Mouse (Mus musculus) forebrain, embryonic 10.5 days (tissue): Measurements from ENCODE around the gene Cyp2w1. TPM values are rescaled to one million over a fixed set of nuclear protein-coding genes. Genes with fewer than 3 reads are reported as not detected.

Experiments used
- DNase-seq: peaks from one replicate; pipeline ENCODE4 v3.0.0-alpha.2; 2017; ENCODE audit warnings: low spot score; ENCODE audit errors: extremely low spot score
- H3K27ac ChIP-seq: fragments of 300-500 bp; sonication (generic); 2 replicates; pipeline ENCODE4 v1.5.1; 2016; ENCODE audit warnings: mild to moderate bottlenecking
- H3K27me3 ChIP-seq: fragments of 300-500 bp; sonication (generic); 2 replicates; pipeline ENCODE4 v1.6.1; 2016; ENCODE audit warnings: mild to moderate bottlenecking; ENCODE audit not compliant: poor library complexity, severe bottlenecking
- H3K36me3 ChIP-seq: fragments of 300-500 bp; sonication (generic); replicated peaks from 2 replicates; pipeline ENCODE4 v1.6.1; 2016; ENCODE audit warnings: mild to moderate bottlenecking, moderate library complexity
- H3K4me1 ChIP-seq: fragments of 300-500 bp; sonication (generic); 2 replicates; pipeline ENCODE4 v1.6.1; 2016
- H3K4me3 ChIP-seq: fragments of 300-500 bp; sonication (generic); 2 replicates; pipeline ENCODE4 v1.5.1; 2016; ENCODE audit warnings: mild to moderate bottlenecking, moderate library complexity
- H3K9me3 ChIP-seq: fragments of 300-500 bp; sonication (generic); 2 replicates; pipeline ENCODE4 v1.6.1; 2016; ENCODE audit warnings: mild to moderate bottlenecking, moderate library complexity
- WGBS: fragments of 180-500 bp; shearing (Covaris S2); methylation state at CpG from one replicate; pipeline ENCODE4 v1.1.7; 2016; 5-methylcytosine and 5-hydroxymethylcytosine counted together
- polyA plus RNA-seq: library from polyadenylated mRNA; unstranded; fragments of >200 nt; fragmentation: Nextera tagmentation; extraction: Ambion mirVana; gene quantifications from 2 replicates; pipeline ENCODE4 v1.2.1, GENCODE M21; 2016

Cyp2w1 gene
- polyA plus RNA-seq, 1 experiment from 2014 or later, result not detected

DNA sequence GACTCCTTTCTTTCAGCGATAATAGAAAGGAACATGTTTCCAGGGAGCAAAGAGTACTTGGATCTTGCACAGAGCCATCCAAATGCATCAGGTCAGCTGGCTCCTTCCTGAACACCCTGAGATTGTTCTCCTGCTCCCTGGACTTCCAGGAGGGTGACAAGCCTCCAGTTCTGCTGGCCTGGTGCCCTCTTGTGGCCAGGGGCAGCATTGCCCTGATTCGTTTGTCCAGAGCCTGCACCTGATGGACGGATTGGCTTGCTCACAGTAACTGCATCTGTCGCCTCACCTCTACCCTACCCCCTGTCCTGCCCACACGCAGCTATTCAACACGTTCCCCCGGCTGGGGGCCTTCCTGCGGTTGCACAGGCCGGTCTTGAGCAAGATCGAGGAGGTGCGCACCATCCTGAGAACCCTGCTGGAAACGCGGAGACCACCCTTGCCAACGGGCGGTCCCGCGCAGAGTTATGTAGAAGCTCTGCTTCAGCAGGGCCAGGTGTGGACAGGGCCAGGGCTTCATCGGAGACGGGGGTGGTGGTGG is 2.9 kb downstream of the Cyp2w1 start:
- Histone ChIP-seq H3K9me3 (no peaks in the 10 kb centered on the region), H3K27me3 (peaks cover 22% of the 10 kb centered on the region), H3K4me1 (peaks cover 28% of the 10 kb centered on the region), H3K4me3 (no peak overlapping the region), H3K36me3 (peaks cover 14% of the 10 kb centered on the region), H3K27ac (no peak overlapping the region)
- 39% methylated on average over 19 of the region's 19 CpGs for WGBS
- DNase-seq, result peak; percentile 70

DNA sequence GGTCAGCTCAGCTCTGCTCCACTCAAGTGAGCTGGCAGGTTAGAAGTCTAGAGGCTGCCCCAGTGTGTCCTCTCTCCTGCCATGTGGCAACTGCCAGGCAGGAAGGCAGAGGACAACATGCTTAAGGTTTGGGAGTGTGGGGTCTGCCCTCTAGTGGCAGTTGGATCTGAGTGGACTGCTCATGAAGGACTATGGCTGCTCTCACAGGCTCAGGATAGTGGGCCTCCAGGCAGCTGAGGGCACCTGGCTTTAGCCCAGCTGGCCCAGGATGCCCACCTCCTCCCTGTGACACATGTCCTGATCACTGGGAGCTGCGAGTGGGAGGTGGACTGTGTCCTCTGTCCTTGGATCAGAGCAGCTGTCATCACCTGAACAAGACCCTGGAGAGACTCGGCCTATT is 6.2 kb downstream of the Cyp2w1 start:
- no peaks in the 10 kb centered on the region for H3K9me3 ChIP-seq
- WGBS, result 87% methylated on average over 2 of the region's 2 CpGs
- no peak for DNase-seq
- peaks cover 13% of the 10 kb centered on the region for H3K4me1 ChIP-seq
- H3K36me3 ChIP-seq, result peaks cover 36% of the 10 kb centered on the region
- no peaks in the 10 kb centered on the region for H3K27me3 ChIP-seq
- H3K27ac ChIP-seq, result no peak overlapping the region
- H3K4me3 ChIP-seq, result no peak overlapping the region

DNA sequence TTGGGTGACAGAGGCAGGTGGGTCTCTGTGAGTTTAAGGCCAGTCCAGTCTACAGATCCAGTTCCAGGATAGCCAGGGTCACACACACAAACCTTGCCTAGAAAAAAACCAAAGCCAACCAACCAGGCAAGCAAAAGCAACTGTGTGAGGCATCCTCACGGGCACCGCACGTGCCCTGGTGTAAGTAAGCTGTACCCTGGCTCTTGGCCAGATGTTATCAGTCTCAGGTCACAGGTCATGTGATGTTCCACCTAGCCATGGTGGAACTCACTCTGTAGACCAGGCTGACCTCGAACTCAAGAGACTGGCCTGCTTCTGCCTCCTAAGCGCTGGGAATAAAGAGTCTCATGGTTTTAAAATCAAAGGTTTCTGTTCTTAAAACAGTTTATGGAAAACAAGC is 6.8 kb downstream of the Cyp2w1 start:
- Histone ChIP-seq H3K36me3 (peaks cover 41% of the 10 kb centered on the region), H3K4me3 (no peak overlapping the region), H3K9me3 (no peaks in the 10 kb centered on the region), H3K27me3 (no peaks in the 10 kb centered on the region), H3K27ac (no peak overlapping the region), H3K4me1 (peaks cover 10% of the 10 kb centered on the region)
- no peak for DNase-seq
- 95% methylated on average over 5 of the region's 5 CpGs for WGBS

DNA sequence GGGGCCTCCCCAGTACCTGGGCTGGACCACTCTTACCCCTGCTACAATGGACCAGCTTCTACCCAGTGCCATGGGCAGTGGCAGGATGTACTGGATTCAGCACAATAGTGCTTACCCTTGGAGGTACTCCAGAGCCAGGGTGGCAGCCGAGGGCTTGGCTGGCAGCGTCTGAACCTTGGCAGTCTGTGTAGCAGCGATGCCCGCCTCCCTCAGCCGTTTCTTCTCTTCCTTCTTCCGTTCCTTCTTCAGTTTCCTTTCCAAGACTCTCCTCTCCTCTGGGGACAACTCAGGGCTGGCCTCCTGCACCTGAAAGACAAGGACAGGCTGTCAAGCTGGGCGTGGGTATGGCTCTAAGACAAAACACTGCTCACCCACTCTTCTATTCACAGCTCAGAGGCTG is 11.4 kb downstream of the Cyp2w1 start:
- no peaks in the 10 kb centered on the region for H3K27me3 ChIP-seq
- H3K4me1 ChIP-seq, result peaks cover 22% of the 10 kb centered on the region
- H3K9me3 ChIP-seq, result no peaks in the 10 kb centered on the region
- peaks cover 37% of the 10 kb centered on the region for H3K36me3 ChIP-seq
- H3K4me3 ChIP-seq, result no peak overlapping the region
- DNase-seq, result no peak
- 68% methylated on average over 7 of the region's 7 CpGs for WGBS
- no peak overlapping the region for H3K27ac ChIP-seq

DNA sequence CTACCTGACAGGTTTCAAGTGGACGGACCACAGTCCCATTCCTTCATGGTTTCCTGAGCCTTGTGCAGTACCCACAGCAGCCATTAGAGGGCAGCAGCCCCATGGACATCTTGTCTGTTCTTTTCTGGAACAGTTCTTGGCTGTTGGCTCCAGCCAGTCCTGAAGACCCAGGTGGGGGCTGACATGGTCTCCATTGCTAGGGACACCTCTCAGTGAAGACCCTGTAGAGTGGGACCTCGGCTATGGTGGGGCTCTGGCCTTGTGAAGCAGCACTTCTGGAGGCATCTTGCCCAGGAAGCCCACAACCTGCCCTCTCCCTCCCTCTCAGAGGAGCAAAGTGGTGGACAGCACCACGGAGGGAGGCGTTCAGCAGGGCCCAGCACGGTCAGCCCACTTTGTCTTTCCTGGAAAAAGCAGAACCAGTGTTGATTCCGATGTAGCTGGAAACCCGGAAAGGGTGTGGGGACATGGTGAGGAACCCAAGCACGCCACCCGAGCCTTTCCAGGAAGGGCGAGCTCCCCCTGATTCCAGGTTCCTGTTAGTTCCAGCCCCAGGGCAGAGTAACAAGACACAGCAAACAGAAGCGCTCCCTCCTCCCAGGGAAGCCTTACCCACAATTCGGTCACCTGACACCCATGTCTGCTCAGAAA is 12.0 kb downstream of the Cyp2w1 start:
- Histone ChIP-seq H3K4me1 (peaks cover 26% of the 10 kb centered on the region), H3K36me3 (peaks cover 34% of the 10 kb centered on the region), H3K27me3 (no peaks in the 10 kb centered on the region), H3K4me3 (0 out of 2 replicates have a peak overlapping the region, but pooled peaks have one; percentile 3), H3K27ac (peak overlapping the region; percentile 66), H3K9me3 (no peaks in the 10 kb centered on the region)
- 29% methylated on average over 12 of the region's 12 CpGs for WGBS
- DNase-seq, result peak; percentile 84

DNA sequence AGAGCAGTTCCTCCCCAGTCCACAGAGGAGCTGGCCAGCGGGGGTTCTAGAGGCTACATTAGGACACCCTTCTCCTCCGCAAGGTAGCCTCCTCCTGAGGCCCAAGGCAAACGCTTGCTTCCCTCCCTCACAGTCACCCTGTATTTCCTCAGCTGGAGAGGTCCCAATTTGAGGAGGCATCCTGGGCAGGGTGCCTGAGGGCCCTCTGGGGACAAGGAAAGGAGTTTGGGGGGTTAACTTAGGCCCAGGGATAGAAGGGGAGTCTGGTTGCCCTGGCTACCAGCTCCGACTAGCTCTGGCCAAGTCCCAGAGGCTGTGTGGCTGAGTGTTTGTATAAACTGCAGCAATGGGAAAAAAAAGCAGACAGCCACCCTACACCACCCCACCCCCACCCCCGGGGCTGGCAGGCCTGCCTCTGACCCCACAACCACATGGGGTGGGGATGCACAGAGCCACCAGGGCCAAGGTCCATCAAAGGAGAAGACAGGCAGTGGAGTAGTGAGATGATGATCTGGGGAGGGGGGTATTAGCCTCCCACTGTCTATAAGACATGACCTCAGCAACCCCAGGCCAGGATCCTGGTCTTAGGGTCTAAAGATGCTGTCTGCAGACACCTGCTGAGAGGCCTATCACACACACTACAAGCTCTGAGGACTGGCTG is 12.6 kb downstream of the Cyp2w1 start:
- Histone ChIP-seq H3K4me1 (peaks cover 33% of the 10 kb centered on the region), H3K27me3 (no peaks in the 10 kb centered on the region), H3K27ac (peak overlapping the region; percentile 66), H3K9me3 (no peaks in the 10 kb centered on the region), H3K36me3 (peaks cover 29% of the 10 kb centered on the region), H3K4me3 (no peak overlapping the region)
- 27% methylated on average over 5 of the region's 5 CpGs for WGBS
- no peak for DNase-seq

DNA sequence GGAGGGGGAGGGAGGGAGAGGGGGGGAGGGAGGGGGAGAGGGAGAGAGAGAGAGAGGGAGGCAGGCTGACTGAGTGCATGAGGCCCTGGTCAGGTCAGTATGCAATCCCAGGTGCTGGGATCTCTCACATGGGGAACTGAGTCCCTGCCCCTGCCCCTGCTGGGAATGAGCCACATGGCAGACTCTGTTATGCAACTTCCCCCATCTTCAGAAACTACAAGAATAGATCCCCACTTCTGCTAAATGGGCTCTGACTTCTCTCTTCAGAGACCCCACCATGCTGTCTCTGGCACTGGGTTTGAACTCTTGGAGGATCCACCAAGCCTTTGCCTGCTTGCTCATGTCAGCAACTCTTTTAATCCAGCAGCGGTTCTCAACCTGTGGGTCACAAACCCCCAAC is 13.4 kb downstream of the Cyp2w1 start:
- no peak for DNase-seq
- Histone ChIP-seq H3K9me3 (no peaks in the 10 kb centered on the region), H3K27me3 (no peaks in the 10 kb centered on the region), H3K4me3 (no peak overlapping the region), H3K27ac (no peak overlapping the region), H3K36me3 (peaks cover 22% of the 10 kb centered on the region), H3K4me1 (peaks cover 39% of the 10 kb centered on the region)
- WGBS, result 77% methylated on average over 1 of the region's 1 CpGs

DNA sequence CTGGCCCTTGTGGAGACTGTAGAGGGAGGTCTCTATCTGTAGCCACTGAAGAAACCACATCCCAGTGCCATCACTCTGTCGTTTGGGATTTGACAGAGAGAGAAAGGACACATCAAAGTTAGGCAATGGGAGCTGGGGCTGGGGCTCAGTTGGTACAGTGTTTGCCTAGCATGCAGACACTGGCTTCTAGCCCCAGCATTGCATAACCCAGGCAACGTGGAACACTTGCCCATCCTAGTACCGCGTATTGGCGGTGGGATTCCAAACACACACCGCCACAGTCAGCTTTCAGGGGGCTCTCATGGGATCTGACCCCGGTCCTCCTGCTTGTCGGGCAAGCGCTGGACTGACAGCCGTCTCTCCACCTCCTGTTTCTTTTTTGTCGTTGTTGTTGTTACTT is 14.1 kb downstream of the Cyp2w1 start:
- peaks cover 46% of the 10 kb centered on the region for H3K4me1 ChIP-seq

DNA sequence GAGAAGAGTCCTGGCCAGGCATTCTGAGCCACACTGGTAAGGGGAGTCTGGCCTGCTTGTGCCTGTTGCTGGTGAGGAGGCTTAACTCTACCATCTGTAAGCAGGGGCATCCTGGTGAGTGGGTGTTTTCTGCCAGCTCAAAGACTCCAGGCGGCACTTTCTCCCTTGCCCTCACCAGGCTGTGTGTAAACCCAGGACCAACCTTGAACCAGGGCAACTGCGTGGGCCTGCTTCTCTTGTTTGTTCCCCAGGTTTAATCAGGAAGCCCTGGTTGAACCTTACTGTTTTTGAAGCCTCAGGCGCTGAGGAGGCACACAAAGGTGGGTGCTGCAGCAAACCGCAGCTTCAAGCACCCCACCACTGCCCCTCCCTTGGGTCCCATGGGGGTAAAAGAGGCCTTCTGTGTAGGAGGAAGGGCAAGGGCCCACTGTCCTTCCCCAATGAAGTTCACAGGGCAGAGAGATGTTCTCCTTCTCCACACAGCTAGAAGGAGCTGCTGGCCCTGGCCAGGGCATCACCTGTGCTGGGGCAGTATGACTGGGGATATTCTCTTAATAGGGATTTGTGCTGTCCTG is 15.6 kb downstream of the Cyp2w1 start:
- Histone ChIP-seq H3K27me3 (no peaks in the 10 kb centered on the region), H3K4me1 (peaks cover 61% of the 10 kb centered on the region), H3K36me3 (peaks cover 8% of the 10 kb centered on the region), H3K27ac (no peak overlapping the region), H3K4me3 (no peak overlapping the region), H3K9me3 (no peaks in the 10 kb centered on the region)
- 93% methylated on average over 4 of the region's 4 CpGs for WGBS
- DNase-seq, result no peak

More for the DNA sequence above, 14.1 kb downstream of the Cyp2w1 start:
- no peak overlapping the region for H3K27ac ChIP-seq
- DNase-seq, result no peak
- 83% methylated on average over 11 of the region's 11 CpGs for WGBS
- no peaks in the 10 kb centered on the region for H3K27me3 ChIP-seq
- peaks cover 22% of the 10 kb centered on the region for H3K36me3 ChIP-seq
- H3K4me3 ChIP-seq, result no peak overlapping the region
- no peaks in the 10 kb centered on the region for H3K9me3 ChIP-seq

DNA sequence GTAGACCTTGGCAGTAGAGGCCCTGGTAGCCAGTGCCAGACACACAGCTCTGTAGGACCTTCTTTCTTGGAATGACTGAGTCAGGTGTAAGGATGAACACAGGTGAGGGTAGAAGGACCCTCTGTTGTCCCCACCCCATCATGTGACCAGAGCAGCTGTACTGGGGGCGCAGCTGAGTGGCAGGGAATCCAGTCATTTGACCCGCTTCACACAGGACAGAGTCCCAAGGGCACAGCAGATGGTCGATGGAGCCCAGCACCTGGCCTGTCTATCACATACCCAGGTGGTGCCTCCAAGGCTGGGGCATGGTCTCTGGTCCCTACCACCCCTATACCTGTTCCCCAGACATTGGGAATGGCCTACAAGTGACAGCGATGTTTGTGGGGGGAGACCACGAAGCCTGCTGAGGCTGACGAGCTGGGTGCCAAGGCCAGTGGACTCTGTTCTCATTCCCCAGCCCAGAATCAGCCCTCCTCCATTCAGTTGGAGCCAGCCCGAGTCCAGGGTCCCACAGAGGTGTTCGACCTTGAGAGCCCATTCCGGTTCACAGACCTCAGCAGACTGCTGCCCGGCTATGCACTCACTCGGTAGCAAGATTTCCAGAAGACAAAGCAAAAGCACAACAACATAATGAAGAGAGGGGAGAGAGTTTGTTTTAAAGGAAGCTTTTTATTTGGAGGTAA is 16.4 kb downstream of the Cyp2w1 start:
- Histone ChIP-seq H3K36me3 (peaks cover 3% of the 10 kb centered on the region), H3K27ac (no peak overlapping the region), H3K4me1 (peaks cover 63% of the 10 kb centered on the region), H3K9me3 (no peaks in the 10 kb centered on the region), H3K4me3 (no peak overlapping the region), H3K27me3 (no peaks in the 10 kb centered on the region)
- no peak for DNase-seq
- WGBS, result 89% methylated on average over 11 of the region's 11 CpGs

DNA sequence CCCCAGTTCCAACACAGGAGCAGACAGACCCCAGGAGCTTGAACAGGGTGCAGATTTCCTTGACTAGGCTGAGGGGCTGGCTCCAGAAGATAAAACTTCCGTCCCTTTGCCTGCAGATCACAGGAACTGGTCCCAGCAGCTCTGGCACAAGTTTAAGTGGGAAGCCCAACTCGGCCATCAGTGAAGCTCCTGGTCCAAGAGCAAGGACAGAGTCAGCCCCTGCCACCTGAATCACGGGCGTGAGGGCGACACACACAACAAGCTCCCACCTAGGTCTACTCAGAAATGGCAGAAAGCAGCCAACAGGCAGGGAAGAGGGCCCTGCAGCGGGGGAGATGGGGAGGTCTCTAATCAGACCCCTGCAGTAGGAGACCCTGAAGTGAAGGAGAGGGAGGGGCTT is 17.9 kb downstream of the Cyp2w1 start:
- DNase-seq, result no peak
- Histone ChIP-seq H3K9me3 (no peaks in the 10 kb centered on the region), H3K27me3 (no peaks in the 10 kb centered on the region), H3K4me3 (0 out of 2 replicates have a peak overlapping the region, but pooled peaks have one; percentile 6), H3K4me1 (peaks cover 53% of the 10 kb centered on the region), H3K36me3 (no peaks in the 10 kb centered on the region), H3K27ac (peak overlapping the region; percentile 95)
- 84% methylated on average over 6 of the region's 6 CpGs for WGBS

DNA sequence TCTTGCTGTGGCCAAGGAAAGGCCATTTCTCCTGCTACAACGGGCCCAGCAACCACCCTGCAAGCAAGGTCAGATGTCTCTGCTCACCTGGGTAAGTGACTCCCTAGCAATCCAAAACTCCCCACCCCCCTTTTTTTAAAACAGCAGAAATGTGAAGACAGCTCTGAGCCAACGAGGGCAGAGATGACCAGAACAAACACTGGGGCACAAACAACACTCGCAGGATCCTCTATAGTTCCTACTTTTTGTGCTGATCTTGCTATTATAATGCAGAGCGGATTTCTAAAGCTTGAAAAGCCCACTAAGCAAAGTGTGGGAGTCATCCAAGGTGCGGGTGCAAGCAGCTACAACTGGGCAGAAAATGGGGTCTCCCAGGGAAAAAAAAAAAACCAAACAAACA is 18.7 kb downstream of the Cyp2w1 start:
- Histone ChIP-seq H3K36me3 (no peaks in the 10 kb centered on the region), H3K4me3 (peak overlapping the region; percentile 70; the same call in 1 of the 2 replicates), H3K9me3 (no peaks in the 10 kb centered on the region), H3K27ac (peak overlapping the region; percentile 95), H3K27me3 (no peaks in the 10 kb centered on the region), H3K4me1 (peaks cover 47% of the 10 kb centered on the region)
- 67% methylated on average over 5 of the region's 5 CpGs for WGBS
- no peak for DNase-seq
